Mouse (Mus musculus): ENCODE data around the gene Ildr2.

- TF ChIP-seq CTCF (IDR thresholded peaks at IDR 0.05; ENCODE audit: low read depth, low read length) (no peak), GATA1 (IDR thresholded peaks at IDR 0.05; ENCODE audit: borderline replicate concordance, low read length) (no peak), TAL1 (conservative IDR thresholded peaks at IDR 0.05; ENCODE audit: low read depth, low read length) (no peak), POLR2AphosphoS5 (IDR thresholded peaks at IDR 0.05; ENCODE audit: insufficient replicate concordance, low read depth, low read length) (no peak)
These were observed 76.8 kb downstream of the Ildr2 start for GRCm38 (mm10) chr1:166330752-166331151.
